Mouse (Mus musculus) bone marrow, adult 2 months (tissue): Measurements from ENCODE around the gene Rai1.

Source experiments
- CTCF ChIP-seq: fragments of 200-500 bp; IDR thresholded peaks from 2 replicates; pipeline ENCODE4 v1.5.1; 2011; ENCODE audit warnings: low read length, control low read depth; ENCODE audit not compliant: control insufficient read depth, insufficient read depth
- POLR2A ChIP-seq: fragments of 200-500 bp; IDR thresholded peaks from 2 replicates; pipeline ENCODE4 v1.6.1; 2011; ENCODE audit warnings: low read depth, mild to moderate bottlenecking, control low read depth, low read length, borderline replicate concordance; ENCODE audit not compliant: control insufficient read depth

GRCm38 (mm10) chr11:60222085-60222468 is 117.3 kb downstream of the Rai1 start:
- TF ChIP-seq POLR2A, result no peak
- no peak for TF ChIP-seq CTCF
